Mouse (Mus musculus): ENCODE measurements around the gene Ice1. TPM values are rescaled to one million over a fixed set of nuclear protein-coding genes. Genes with fewer than 3 reads are reported as not detected.
A peak's percentile ranks its signal among the peaks of the same experiment; 100 is the strongest.

The Ice1 gene
- polyA plus RNA-seq (2015; fragmentation: Nextera tagmentation; extraction: Ambion mirVana) = 27.2 and 31.5 TPM in 2 replicates

GRCm38 (mm10) chr13:70637282-70637661, at the start of gene Ice1:
TSS of gene Ice1 (minus strand) at chr13:70637634.
- WGBS = 0% methylated on average over 35 of the region's 39 CpGs
- ATAC-seq = peak; percentile 25; the same call in 1 of the 2 replicates
- Histone ChIP-seq H3K4me3 (ENCODE audit: low read length) (peak within 1 kb of the TSS; percentile 71), H3K9ac (ENCODE audit: low read depth, low read length) (peak within 1 kb of the TSS; percentile 90), H3K4me1 (ENCODE audit: control insufficient read depth, insufficient read depth, low read depth, low read length) (peaks cover 21% of the 10 kb centered on the region), H3K27me3 (replicated peaks; ENCODE audit: control insufficient read depth, insufficient read depth, low read length) (no peaks in the 10 kb centered on the region), H3K4me2 (ENCODE audit: low read length) (peak within 1 kb of the TSS; percentile 89), H3K36me3 (ENCODE audit: control insufficient read depth, insufficient read depth, low read length) (no peaks in the 10 kb centered on the region), H3K9me3 (ENCODE audit: control insufficient read depth, low read length) (no peaks in the 10 kb centered on the region), H3K27ac (ENCODE audit: low read depth, low read length) (peak within 1 kb of the TSS; percentile 97)

- Histone ChIP-seq H3K27me3 (replicated peaks; ENCODE audit: control insufficient read depth, insufficient read depth, low read length) (no peaks in the 10 kb centered on the region), H3K36me3 (ENCODE audit: control insufficient read depth, insufficient read depth, low read length) (no peaks in the 10 kb centered on the region), H3K9ac (ENCODE audit: low read depth, low read length) (no peak overlapping the region), H3K4me2 (ENCODE audit: low read length) (no peak overlapping the region), H3K27ac (ENCODE audit: low read depth, low read length) (no peak overlapping the region), H3K9me3 (ENCODE audit: control insufficient read depth, low read length) (no peaks in the 10 kb centered on the region), H3K4me1 (ENCODE audit: control insufficient read depth, insufficient read depth, low read depth, low read length) (peaks cover 2% of the 10 kb centered on the region; the same call in 1 of the 2 replicates), H3K4me3 (ENCODE audit: low read length) (no peak overlapping the region)
- 80% methylated on average over 5 of the region's 5 CpGs for WGBS
- ATAC-seq = no peak
These were observed 48.4 kb upstream of the Ice1 start for GRCm38 (mm10) chr13:70685825-70686224.

GRCm38 (mm10) chr13:70684976-70685609, 47.7 kb upstream of the Ice1 start:
- Histone ChIP-seq H3K36me3 (ENCODE audit: control insufficient read depth, insufficient read depth, low read length) (no peaks in the 10 kb centered on the region), H3K4me1 (ENCODE audit: control insufficient read depth, insufficient read depth, low read depth, low read length) (peaks cover 2% of the 10 kb centered on the region; the same call in 1 of the 2 replicates), H3K27me3 (replicated peaks; ENCODE audit: control insufficient read depth, insufficient read depth, low read length) (no peaks in the 10 kb centered on the region), H3K4me3 (ENCODE audit: low read length) (no peak overlapping the region), H3K4me2 (ENCODE audit: low read length) (no peak overlapping the region), H3K9me3 (ENCODE audit: control insufficient read depth, low read length) (no peaks in the 10 kb centered on the region), H3K27ac (ENCODE audit: low read depth, low read length) (no peak overlapping the region), H3K9ac (ENCODE audit: low read depth, low read length) (no peak overlapping the region)
- 69% methylated on average over 7 of the region's 7 CpGs for WGBS
- ATAC-seq = 0 out of 2 replicates have a peak, but pooled peaks have one; percentile 56

GRCm38 (mm10) chr13:70681411-70682183, 44.2 kb upstream of the Ice1 start:
- H3K27ac ChIP-seq (ENCODE audit: low read depth, low read length) = no peak overlapping the region
- no peaks in the 10 kb centered on the region for H3K27me3 ChIP-seq (replicated peaks; ENCODE audit: control insufficient read depth, insufficient read depth, low read length)
- ATAC-seq = no peak
- 89% methylated on average over 7 of the region's 7 CpGs for WGBS
- H3K4me2 ChIP-seq (ENCODE audit: low read length) = no peak overlapping the region
- no peaks in the 10 kb centered on the region for H3K4me1 ChIP-seq (ENCODE audit: control insufficient read depth, insufficient read depth, low read depth, low read length)
- no peak overlapping the region for H3K4me3 ChIP-seq (ENCODE audit: low read length)
- no peaks in the 10 kb centered on the region for H3K9me3 ChIP-seq (ENCODE audit: control insufficient read depth, low read length)
- no peaks in the 10 kb centered on the region for H3K36me3 ChIP-seq (ENCODE audit: control insufficient read depth, insufficient read depth, low read length)
- no peak overlapping the region for H3K9ac ChIP-seq (ENCODE audit: low read depth, low read length)

- no peak overlapping the region for H3K9ac ChIP-seq (ENCODE audit: low read depth, low read length)
- no peak overlapping the region for H3K4me3 ChIP-seq (ENCODE audit: low read length)
- no peaks in the 10 kb centered on the region for H3K9me3 ChIP-seq (ENCODE audit: control insufficient read depth, low read length)
- no peaks in the 10 kb centered on the region for H3K36me3 ChIP-seq (ENCODE audit: control insufficient read depth, insufficient read depth, low read length)
- WGBS = 92% methylated on average over 3 of the region's 3 CpGs
- no peak overlapping the region for H3K4me2 ChIP-seq (ENCODE audit: low read length)
- no peak for ATAC-seq
- H3K27me3 ChIP-seq (replicated peaks; ENCODE audit: control insufficient read depth, insufficient read depth, low read length) = no peaks in the 10 kb centered on the region
- H3K4me1 ChIP-seq (ENCODE audit: control insufficient read depth, insufficient read depth, low read depth, low read length) = no peaks in the 10 kb centered on the region
- no peak overlapping the region for H3K27ac ChIP-seq (ENCODE audit: low read depth, low read length)
These were observed 42.9 kb upstream of the Ice1 start for GRCm38 (mm10) chr13:70680316-70680715.

- Histone ChIP-seq H3K4me1 (ENCODE audit: control insufficient read depth, insufficient read depth, low read depth, low read length) (no peaks in the 10 kb centered on the region), H3K27ac (ENCODE audit: low read depth, low read length) (no peak overlapping the region), H3K4me3 (ENCODE audit: low read length) (no peak overlapping the region), H3K4me2 (ENCODE audit: low read length) (no peak overlapping the region), H3K9me3 (ENCODE audit: control insufficient read depth, low read length) (no peaks in the 10 kb centered on the region), H3K9ac (ENCODE audit: low read depth, low read length) (no peak overlapping the region), H3K27me3 (replicated peaks; ENCODE audit: control insufficient read depth, insufficient read depth, low read length) (no peaks in the 10 kb centered on the region), H3K36me3 (ENCODE audit: control insufficient read depth, insufficient read depth, low read length) (no peaks in the 10 kb centered on the region)
- WGBS = 86% methylated on average over 5 of the region's 5 CpGs
- no peak for ATAC-seq
These were observed 40.3 kb upstream of the Ice1 start for GRCm38 (mm10) chr13:70677689-70678088.

- 79% methylated on average over 20 of the region's 20 CpGs for WGBS
- no peak overlapping the region for H3K27ac ChIP-seq (ENCODE audit: low read depth, low read length)
These were observed 39.1 kb upstream of the Ice1 start for GRCm38 (mm10) chr13:70676243-70677183.

GRCm38 (mm10) chr13:70674998-70675397, 37.6 kb upstream of the Ice1 start:
- Histone ChIP-seq H3K27ac (ENCODE audit: low read depth, low read length) (no peak overlapping the region), H3K27me3 (replicated peaks; ENCODE audit: control insufficient read depth, insufficient read depth, low read length) (no peaks in the 10 kb centered on the region), H3K9me3 (ENCODE audit: control insufficient read depth, low read length) (no peaks in the 10 kb centered on the region), H3K36me3 (ENCODE audit: control insufficient read depth, insufficient read depth, low read length) (no peaks in the 10 kb centered on the region), H3K4me3 (ENCODE audit: low read length) (no peak overlapping the region), H3K4me1 (ENCODE audit: control insufficient read depth, insufficient read depth, low read depth, low read length) (no peaks in the 10 kb centered on the region), H3K4me2 (ENCODE audit: low read length) (no peak overlapping the region), H3K9ac (ENCODE audit: low read depth, low read length) (no peak overlapping the region)
- 95% methylated on average over 10 of the region's 10 CpGs for WGBS
- ATAC-seq = no peak

More at GRCm38 (mm10) chr13:70676243-70677183, 39.1 kb upstream of the Ice1 start:
- no peaks in the 10 kb centered on the region for H3K9me3 ChIP-seq (ENCODE audit: control insufficient read depth, low read length)
- no peak overlapping the region for H3K4me2 ChIP-seq (ENCODE audit: low read length)
- ATAC-seq = no peak
- H3K9ac ChIP-seq (ENCODE audit: low read depth, low read length) = no peak overlapping the region
- no peaks in the 10 kb centered on the region for H3K36me3 ChIP-seq (ENCODE audit: control insufficient read depth, insufficient read depth, low read length)
- no peak overlapping the region for H3K4me3 ChIP-seq (ENCODE audit: low read length)
- H3K27me3 ChIP-seq (replicated peaks; ENCODE audit: control insufficient read depth, insufficient read depth, low read length) = no peaks in the 10 kb centered on the region
- H3K4me1 ChIP-seq (ENCODE audit: control insufficient read depth, insufficient read depth, low read depth, low read length) = no peaks in the 10 kb centered on the region

Data from hindbrain, embryonic 16.5 days (tissue).